Mouse (Mus musculus) left cerebral cortex, adult 2 months (tissue): ENCODE results near the gene C530025M09Rik. TPM values are rescaled to one million over a fixed set of nuclear protein-coding genes. Genes with fewer than 3 reads are reported as not detected.

ENCODE experiments used
- DNase-seq, 2 experiments: peaks; one replicate each; pipeline ENCODE4 v3.0.0; 2021 to 2022; ENCODE audit warnings: low spot score in 2 of 2, mixed read lengths in 1 of 2; ENCODE audit errors: extremely low spot score in 1 of 2
- H3K27ac ChIP-seq: fragments of 200-600 bp; 2 replicates; pipeline ENCODE4 v1.8.1; 2022
- H3K4me3 ChIP-seq: fragments of 200-600 bp; 2 replicates; pipeline ENCODE4 v1.8.1; 2022
- CTCF ChIP-seq: fragments of 200-600 bp; IDR thresholded peaks from 2 replicates; pipeline ENCODE4 v1.8.1; 2022; ENCODE audit warnings: antibody characterized with exemption, mild to moderate bottlenecking, moderate library complexity
- intact Hi-C: fragments of 180-260 bp; cut with DNase I; formaldehyde crosslinking; loops from one replicate; pipeline ENCODE4 v1.15.1; 2025
- total RNA-seq, 2 experiments: library from RNA; stranded (reverse); gene quantifications; 2 replicates each; pipeline ENCODE4 v1.2.3; 2021

The C530025M09Rik gene
- total RNA-seq, 2 experiments from 2014 or later, result 2.2 to 2.5 TPM

DNA sequence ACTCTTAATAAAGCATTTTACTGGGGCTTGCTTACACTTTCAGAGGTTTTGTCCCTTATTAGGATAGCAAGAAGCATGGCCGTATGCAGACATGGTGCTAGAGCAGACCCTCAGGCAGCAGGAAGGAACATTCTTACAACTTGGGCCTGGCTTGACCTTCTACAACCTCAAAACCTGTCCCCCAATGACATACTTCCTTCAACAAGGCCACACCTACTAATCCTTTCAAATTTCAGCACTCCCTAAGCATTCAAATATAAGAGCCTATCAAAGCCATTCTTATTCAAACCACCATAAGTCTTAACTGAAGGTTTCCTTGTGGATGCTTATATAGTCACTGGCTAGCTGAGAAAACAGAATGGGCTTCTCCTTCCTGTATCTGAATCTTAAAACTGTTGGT, 4.1 kb upstream of the C530025M09Rik start:
- Histone ChIP-seq H3K27ac (no peak overlapping the region), H3K4me3 (no peak overlapping the region)
- TF ChIP-seq CTCF, result no peak
- intact Hi-C loops, result no loop called here
- DNase-seq, result no peak

- no peak for TF ChIP-seq CTCF
- Histone ChIP-seq H3K27ac (peak overlapping the region; percentile 38), H3K4me3 (peak overlapping the region; percentile 62)
- DNase-seq, result no peak
- intact Hi-C loops, result loop anchor here (1.0 to 5.0 kb wide), 4 partner anchors 41 to 410 kb away; no protein-coding TSS in a partner anchor
These were observed 1.3 kb upstream of the C530025M09Rik start for GRCm38 (mm10) chr2:149832301-149832700.

DNA sequence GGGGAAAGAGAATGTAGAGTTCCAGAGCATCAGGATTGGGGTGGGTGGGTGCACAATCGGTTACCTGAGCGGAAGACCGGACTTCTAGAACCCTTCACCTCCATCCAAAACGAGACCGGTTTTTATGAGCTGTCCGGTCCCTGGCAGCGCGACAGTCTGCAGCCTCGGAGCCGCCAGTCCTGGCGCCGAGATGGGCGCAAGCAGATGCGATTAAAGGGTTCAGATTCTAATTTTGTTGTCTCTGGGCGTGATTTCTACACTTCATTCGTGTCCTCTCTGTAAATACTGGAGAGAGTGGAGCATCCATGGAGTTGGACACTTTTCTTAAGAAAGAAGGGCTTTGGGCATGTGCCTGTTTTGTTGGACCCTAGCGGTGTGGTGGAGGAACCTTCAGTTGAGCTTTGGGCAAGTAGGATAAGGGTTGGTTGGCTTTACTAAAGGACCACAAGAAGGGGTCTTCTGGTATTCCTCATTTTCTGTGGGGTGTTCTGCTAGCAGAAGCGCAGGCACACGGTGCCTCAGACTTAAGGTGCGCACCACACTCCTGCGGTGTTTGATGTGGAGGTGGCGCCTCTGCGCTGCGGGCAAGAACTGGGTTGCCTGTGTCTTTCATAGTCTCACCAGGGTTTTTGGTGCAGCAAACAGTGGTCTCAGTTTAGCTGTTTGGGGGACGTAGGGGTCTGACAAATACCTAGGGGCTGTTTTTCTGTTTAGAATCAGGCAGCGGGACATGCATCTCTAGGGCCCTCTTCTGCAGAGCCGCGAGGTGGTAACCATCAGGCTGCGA, 639 bp upstream of the C530025M09Rik start:
- H3K27ac ChIP-seq, result peak overlapping the region; percentile 94
- TF ChIP-seq CTCF, result peak; percentile 16
- intact Hi-C loops, result loop anchor here (1.0 to 5.0 kb wide), 7 partner anchors 42 to 409 kb away; no protein-coding TSS in a partner anchor
- peak; percentile 42 to 59 for DNase-seq
- H3K4me3 ChIP-seq, result peak overlapping the region; percentile 62

DNA sequence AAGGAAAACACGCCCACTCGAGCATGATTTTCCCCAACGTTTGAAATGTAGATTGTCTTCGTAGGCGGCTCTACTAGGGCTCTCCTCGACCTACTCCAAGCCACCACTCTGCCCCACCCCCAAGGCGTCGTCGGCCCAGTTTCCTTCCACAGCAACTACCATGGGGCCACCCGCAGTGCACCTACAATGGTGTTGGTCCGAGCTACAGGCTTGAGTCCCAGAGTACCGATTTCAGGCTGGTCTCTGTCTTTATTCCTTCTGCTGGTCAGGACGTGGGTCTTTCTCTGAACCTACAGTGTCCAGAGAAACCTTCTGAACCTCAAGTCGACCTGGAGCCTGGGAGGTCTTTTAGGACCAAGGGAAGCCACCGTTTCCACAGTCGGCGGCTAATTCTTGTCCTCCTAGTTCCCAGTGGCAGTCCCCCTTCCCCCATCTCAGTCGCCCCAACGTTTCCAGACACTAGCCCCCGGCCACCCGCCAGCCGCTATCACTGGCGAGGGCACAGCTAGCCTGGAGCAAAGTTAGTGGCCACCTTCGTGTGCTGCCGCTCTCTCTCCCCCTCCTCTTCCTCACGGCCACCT, 968 bp downstream of the C530025M09Rik start:
- no peak for TF ChIP-seq CTCF
- Histone ChIP-seq H3K27ac (peak overlapping the region; percentile 94), H3K4me3 (peak overlapping the region; percentile 62)
- intact Hi-C loops, result loop anchor here (2.0 to 5.0 kb wide), 6 partner anchors 61 to 408 kb away; no protein-coding TSS in a partner anchor
- DNase-seq, result peak; percentile 29 to 43

DNA sequence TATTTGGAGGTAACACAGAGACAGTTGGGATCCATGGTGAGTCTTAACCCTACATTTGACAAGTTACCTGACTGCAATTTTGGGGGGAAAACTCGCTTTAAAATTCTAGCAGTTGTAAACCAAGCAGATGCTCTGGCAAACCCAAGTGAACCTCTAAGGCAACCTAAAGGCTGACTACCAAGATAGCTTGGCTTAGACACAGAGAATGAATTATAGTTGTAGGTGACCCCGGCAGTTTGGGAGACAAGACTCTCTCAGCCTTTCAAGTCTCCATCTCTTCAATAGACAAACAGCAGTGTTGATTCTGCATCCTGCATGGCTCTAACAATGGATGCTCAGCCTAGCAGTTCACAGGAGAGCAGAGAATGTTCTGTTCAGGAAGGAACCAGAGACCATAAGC, 2.1 kb downstream of the C530025M09Rik start, which contains the start of gene Syndig1:
Syndig1 (plus strand) TSS at position 301 of the 400 bp plus-strand sequence.
- no peak for TF ChIP-seq CTCF
- no peak for DNase-seq
- H3K27ac ChIP-seq, result peak within 1 kb of the TSS; percentile 94; the same call in 1 of the 2 replicates
- intact Hi-C loops, result no loop called here
- peak within 1 kb of the TSS; percentile 62 for H3K4me3 ChIP-seq

DNA sequence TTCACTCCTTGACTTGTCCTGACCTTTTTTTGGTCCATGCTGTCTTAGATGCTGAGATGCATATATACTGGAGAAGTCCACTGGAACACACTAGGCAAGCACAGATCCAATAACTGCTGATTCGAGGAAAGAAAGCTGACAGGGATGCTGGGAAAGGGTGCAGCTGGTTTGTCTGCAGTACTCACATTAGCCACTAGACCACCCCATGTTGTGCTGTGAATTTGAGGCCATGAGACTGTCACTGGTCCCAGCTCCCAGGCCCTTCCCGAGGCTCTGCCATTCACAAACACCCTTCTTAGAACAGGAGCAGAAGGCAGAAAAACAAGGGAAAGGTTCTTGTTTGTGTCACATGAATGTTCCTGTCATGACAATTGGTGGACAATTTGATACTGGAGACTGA, 10.8 kb downstream of the C530025M09Rik start:
- TF ChIP-seq CTCF, result peak; percentile 21
- Histone ChIP-seq H3K27ac (no peak overlapping the region), H3K4me3 (no peak overlapping the region)
- no peak for DNase-seq
- intact Hi-C loops, result no loop called here

- no peak overlapping the region for H3K4me3 ChIP-seq
- intact Hi-C loops, result no loop called here
- no peak for TF ChIP-seq CTCF
- DNase-seq, result no peak
- H3K27ac ChIP-seq, result no peak overlapping the region
These were observed 11.3 kb downstream of the C530025M09Rik start for GRCm38 (mm10) chr2:149819751-149820150.

DNA sequence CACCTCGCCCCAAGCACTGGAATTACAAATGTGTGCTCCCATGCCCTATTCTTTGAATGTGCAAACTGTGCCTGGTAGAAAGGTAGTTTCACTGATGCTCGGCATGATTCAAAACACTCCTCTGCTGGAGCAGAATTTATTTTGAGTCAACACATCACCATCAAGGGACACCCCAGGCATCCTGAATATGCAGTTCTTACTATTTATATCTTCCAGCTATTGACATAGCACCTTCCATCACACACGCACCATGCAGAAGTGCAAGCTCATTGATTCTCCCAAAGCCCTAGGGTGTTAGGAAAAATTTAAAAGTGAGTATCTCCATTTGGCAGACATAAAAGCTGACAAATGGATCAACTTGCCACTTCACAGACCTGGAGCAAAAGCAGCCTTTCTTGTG, 12.6 kb downstream of the C530025M09Rik start:
- no peak for DNase-seq
- Histone ChIP-seq H3K4me3 (no peak overlapping the region), H3K27ac (no peak overlapping the region)
- intact Hi-C loops, result no loop called here
- no peak for TF ChIP-seq CTCF

DNA sequence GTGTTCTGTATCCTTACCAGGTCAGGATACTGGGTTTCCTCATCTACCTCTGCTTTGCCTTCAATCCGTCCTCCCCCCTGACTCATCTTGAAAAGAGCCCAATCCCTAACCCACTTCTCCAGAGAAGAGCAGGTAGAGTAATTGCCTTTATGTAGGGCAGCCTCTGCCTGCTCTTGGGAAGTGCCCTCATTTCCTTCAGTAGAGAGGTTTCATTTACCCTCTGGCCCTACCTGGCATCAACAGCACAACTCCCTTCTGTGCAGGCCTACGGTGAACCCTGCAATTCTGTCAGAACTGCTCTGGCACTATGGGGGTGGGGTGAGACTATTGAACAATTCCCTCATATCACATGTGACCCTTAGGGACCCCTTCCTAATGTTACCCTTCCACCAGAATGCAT, 18.1 kb downstream of the C530025M09Rik start:
- H3K4me3 ChIP-seq, result no peak overlapping the region
- intact Hi-C loops, result no loop called here
- DNase-seq, result no peak
- TF ChIP-seq CTCF, result no peak
- no peak overlapping the region for H3K27ac ChIP-seq

GRCm38 (mm10) chr2:149805256-149805655, 25.8 kb downstream of the C530025M09Rik start:
- no peak for DNase-seq
- intact Hi-C loops, result loop anchor here (1.0 kb wide), 1 partner anchor 38 kb away; no protein-coding TSS in a partner anchor

DNA sequence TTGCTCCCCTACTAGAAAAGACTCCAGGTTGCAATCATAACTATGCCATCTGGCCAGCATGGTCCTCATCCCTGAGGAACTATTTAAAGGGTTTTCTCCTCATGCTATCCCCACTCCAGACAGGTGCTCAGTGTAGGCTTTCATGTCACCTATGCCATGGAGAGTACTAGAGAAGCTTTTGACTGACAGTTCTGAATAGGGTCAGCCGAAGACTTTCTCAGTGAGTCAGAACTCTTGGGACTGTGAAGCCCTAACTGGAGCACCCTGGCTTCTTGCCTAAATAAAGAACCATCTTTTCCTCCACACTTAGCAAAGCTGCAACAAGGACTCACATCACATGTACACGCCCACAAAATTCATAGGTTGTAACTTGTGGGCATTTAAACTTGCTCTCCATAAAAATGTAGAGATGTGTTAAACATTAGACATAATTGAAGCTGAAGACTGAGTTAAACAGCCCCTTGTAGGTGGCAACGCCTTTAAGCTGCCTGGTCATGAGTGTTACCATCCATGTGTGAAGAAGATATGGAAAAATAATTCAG, 26.3 kb downstream of the C530025M09Rik start:
- H3K27ac ChIP-seq, result no peak overlapping the region
- no peak for DNase-seq
- no peak for TF ChIP-seq CTCF
- no peak overlapping the region for H3K4me3 ChIP-seq
- intact Hi-C loops, result loop anchor here (1.0 kb wide), 1 partner anchor 37 kb away; no protein-coding TSS in a partner anchor

More at GRCm38 (mm10) chr2:149805256-149805655, 25.8 kb downstream of the C530025M09Rik start:
- Histone ChIP-seq H3K27ac (no peak overlapping the region), H3K4me3 (no peak overlapping the region)
- no peak for TF ChIP-seq CTCF

DNA sequence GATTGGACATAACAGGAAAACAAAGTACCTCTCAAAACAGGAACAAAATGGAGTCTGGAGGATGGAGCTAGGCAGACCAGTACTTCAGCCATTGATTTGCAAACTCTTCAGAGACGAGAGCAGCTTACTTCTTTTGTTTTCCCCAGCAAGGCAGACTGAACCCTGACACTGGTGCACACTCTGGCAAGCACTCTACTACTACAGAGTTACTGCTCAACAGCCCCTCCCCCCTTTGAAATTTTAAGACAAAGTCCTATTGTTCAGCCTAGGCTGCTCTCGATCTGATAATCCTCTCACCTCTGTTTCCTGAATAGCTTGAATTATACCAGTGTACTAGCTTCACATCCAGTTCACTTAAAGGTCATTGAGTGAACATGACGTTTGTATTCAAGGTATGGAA, 32.4 kb downstream of the C530025M09Rik start:
- Histone ChIP-seq H3K4me3 (no peak overlapping the region), H3K27ac (no peak overlapping the region)
- no peak for DNase-seq
- intact Hi-C loops, result no loop called here
- TF ChIP-seq CTCF, result no peak

Other genes with a start within 250 kb of the C530025M09Rik start
- 10 to 100 TPM; 61.0 to 62.6 TPM for gene Syndig1, start 2.0 kb downstream of the C530025M09Rik start, total RNA-seq